Mouse (Mus musculus): Measurements from ENCODE around the gene Man1c1. TPM values are rescaled to one million over a fixed set of nuclear protein-coding genes. Genes with fewer than 3 reads are reported as not detected.

Man1c1 gene
- polyA plus RNA-seq, 2 experiments, result 5.1 to 9.1 TPM

DNA sequence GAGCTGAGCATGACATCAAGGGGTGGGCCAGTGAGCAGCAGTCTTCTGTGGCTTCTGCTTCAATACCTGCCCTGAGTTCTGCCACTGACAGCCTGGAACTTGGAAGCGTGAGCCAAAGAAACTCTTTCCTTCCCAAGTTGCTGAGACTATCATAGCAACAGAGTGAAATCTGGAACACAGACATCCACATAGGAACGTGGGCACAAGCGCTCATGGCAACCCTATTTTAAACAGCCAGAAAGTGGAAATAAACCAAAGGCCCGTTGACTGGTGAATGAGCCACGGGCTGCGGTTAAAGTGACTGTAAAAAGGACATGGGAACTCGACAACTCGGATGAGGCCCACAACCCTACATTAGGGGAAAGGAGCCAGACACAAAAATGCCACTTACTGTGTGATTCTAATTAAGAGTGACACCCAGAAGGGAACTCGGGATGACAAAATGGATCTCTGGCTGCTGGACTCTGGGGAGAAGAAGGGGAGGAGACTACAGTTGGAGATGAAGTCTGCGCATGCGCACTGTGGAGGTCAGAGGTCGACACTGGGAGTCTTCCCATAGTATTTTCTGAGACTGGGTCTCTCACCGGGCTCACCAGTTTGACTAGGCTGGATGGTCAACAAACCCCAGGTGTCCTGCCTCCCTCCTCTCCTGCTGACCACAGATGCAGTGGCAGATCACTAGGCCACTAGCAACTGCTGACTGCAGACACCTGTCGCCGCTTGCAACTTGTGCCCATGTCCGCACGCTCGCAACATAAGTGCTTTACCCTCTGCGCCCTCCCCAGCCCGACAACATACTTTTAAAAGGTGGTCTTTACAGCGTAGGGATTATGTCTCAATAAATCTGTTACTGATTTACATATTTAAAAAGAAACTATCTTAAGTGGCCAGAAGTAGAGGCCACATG is 58.8 kb downstream of the Man1c1 start:
- Histone ChIP-seq H3K27me3 (ENCODE audit: control insufficient read depth, insufficient read depth, low read length) (no peaks in the 10 kb centered on the region), H3K9ac (ENCODE audit: low read depth, low read length, severe bottlenecking) (no peak overlapping the region), H3K4me2 (replicated peaks; ENCODE audit: low read depth, low read length, severe bottlenecking) (no peak overlapping the region), H3K27ac (replicated peaks; ENCODE audit: low read depth, low read length) (no peak overlapping the region), H3K9me3 (ENCODE audit: control insufficient read depth, low read length) (no peaks in the 10 kb centered on the region), H3K36me3 (ENCODE audit: control insufficient read depth, insufficient read depth, low read length) (no peaks in the 10 kb centered on the region), H3K4me3 (replicated peaks; ENCODE audit: low read length) (no peak overlapping the region), H3K4me1 (ENCODE audit: control insufficient read depth, insufficient read depth, low read length) (no peaks in the 10 kb centered on the region)
- ATAC-seq (ENCODE audit: low FRiP score, low read depth), result no peak
- 85% methylated on average over 21 of the region's 21 CpGs for WGBS
- TF ChIP-seq POLR2A (IDR thresholded peaks at IDR 0.05; ENCODE audit: borderline replicate concordance, extremely low read depth, insufficient read depth, insufficient read length), result no peak
- DNase-seq (ENCODE audit: low spot score), result no peak

DNA sequence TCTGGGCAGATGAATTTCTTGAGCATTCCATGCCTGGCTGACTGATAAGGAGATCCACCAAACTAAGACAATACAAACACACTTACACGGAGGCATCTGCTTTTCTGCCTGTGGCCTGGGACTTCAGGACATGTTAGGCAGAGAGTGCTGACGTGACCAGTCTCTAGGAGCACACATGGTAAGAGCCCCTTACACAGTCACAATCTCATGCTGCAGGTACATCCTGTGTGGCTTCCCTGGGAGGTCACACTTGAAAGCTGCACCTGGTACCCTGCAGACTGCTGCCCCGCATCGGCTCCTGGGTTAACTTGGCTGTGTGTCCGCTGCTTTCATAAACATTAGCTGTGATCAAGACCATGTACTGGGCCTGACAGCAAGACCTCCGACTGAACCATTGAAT is 59.7 kb downstream of the Man1c1 start:
- 88% methylated on average over 6 of the region's 6 CpGs for WGBS
- DNase-seq (ENCODE audit: low spot score) (no peak), ATAC-seq (ENCODE audit: low FRiP score, low read depth) (no peak)
- Histone ChIP-seq H3K27me3 (ENCODE audit: control insufficient read depth, insufficient read depth, low read length) (no peaks in the 10 kb centered on the region), H3K9ac (ENCODE audit: low read depth, low read length, severe bottlenecking) (no peak overlapping the region), H3K4me1 (ENCODE audit: control insufficient read depth, insufficient read depth, low read length) (no peaks in the 10 kb centered on the region), H3K4me3 (replicated peaks; ENCODE audit: low read length) (no peak overlapping the region), H3K9me3 (ENCODE audit: control insufficient read depth, low read length) (no peaks in the 10 kb centered on the region), H3K27ac (replicated peaks; ENCODE audit: low read depth, low read length) (no peak overlapping the region), H3K36me3 (ENCODE audit: control insufficient read depth, insufficient read depth, low read length) (no peaks in the 10 kb centered on the region), H3K4me2 (replicated peaks; ENCODE audit: low read depth, low read length, severe bottlenecking) (no peak overlapping the region)
- TF ChIP-seq POLR2A (IDR thresholded peaks at IDR 0.05; ENCODE audit: borderline replicate concordance, extremely low read depth, insufficient read depth, insufficient read length), result no peak

DNA sequence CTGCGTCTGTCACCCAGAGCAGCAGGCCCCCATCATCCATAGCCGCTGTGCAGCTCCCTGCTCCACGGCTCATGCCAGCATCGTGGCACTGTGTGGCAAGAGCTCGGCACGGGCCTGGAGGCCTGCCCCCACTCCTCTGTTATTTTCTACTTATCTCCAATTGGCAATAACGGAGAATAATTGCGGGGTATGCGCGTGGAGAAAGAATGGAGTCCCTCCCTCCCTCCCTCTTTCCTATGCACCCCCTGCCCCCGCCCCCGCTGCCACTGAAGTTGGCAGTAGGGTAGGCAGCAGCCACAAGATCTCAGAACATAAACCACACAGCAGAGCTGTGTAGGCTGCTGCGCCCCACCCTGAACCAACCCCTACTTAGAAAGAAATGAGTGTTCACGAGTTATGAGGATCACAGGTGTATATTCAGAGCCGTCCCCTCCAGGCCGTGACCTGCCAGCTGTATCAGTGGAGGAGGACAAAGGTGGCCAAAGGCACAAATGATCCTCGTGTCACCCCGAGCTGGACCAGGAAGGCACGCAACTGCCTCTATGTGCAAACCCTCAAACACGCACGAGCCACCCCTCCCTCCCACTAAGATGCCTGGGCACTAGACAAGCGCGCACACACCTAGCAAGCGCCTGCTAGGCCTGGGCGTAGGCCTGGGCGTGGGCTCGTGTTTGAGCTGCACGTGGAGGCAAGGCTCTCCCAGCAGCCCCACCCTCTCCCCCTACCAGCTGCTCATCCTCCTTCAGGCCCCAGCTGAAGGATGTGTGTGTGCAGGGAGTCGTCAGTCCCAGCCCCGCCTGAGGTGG is 62.2 kb downstream of the Man1c1 start:
- TF ChIP-seq POLR2A (IDR thresholded peaks at IDR 0.05; ENCODE audit: borderline replicate concordance, extremely low read depth, insufficient read depth, insufficient read length), result no peak
- no peaks in the 10 kb centered on the region for H3K36me3 ChIP-seq (ENCODE audit: control insufficient read depth, insufficient read depth, low read length)
- ATAC-seq (ENCODE audit: low FRiP score, low read depth) (no peak), DNase-seq (ENCODE audit: low spot score) (no peak)
- H3K4me2 ChIP-seq (replicated peaks; ENCODE audit: low read depth, low read length, severe bottlenecking), result no peak overlapping the region
- no peak overlapping the region for H3K27ac ChIP-seq (replicated peaks; ENCODE audit: low read depth, low read length)
- H3K9ac ChIP-seq (ENCODE audit: low read depth, low read length, severe bottlenecking), result no peak overlapping the region; the same call in 1 of the 2 replicates
- whole genome bisulfite sequencing, result 73% methylated on average over 30 of the region's 30 CpGs
- H3K4me3 ChIP-seq (replicated peaks; ENCODE audit: low read length), result no peak overlapping the region
- no peaks in the 10 kb centered on the region for H3K4me1 ChIP-seq (ENCODE audit: control insufficient read depth, insufficient read depth, low read length)
- no peaks in the 10 kb centered on the region for H3K27me3 ChIP-seq (ENCODE audit: control insufficient read depth, insufficient read depth, low read length)
- no peaks in the 10 kb centered on the region for H3K9me3 ChIP-seq (ENCODE audit: control insufficient read depth, low read length)

DNA sequence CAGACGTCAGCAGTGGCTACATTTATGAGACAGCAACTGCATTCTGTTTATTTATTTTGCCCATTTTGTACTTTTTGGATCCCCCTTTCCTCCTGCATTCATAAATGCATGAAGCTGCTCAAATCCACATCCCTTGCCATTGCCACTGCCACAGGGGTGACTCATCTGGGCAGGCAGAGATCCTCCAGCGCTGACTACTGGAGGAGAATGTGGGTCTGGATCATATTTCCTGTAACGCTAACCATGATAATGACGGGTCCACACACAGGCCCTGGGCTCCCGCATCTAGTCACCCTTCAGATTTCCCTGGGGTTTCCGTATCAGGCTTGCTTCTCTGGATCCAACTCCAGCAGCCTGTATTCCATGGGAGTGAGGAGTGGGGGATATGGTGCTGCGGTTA is 64.8 kb downstream of the Man1c1 start:
- no peaks in the 10 kb centered on the region for H3K9me3 ChIP-seq (ENCODE audit: control insufficient read depth, low read length)
- no peak overlapping the region for H3K9ac ChIP-seq (ENCODE audit: low read depth, low read length, severe bottlenecking)
- no peaks in the 10 kb centered on the region for H3K36me3 ChIP-seq (ENCODE audit: control insufficient read depth, insufficient read depth, low read length)
- no peaks in the 10 kb centered on the region for H3K27me3 ChIP-seq (ENCODE audit: control insufficient read depth, insufficient read depth, low read length)
- WGBS, result 58% methylated on average over 7 of the region's 7 CpGs
- H3K4me1 ChIP-seq (ENCODE audit: control insufficient read depth, insufficient read depth, low read length), result no peaks in the 10 kb centered on the region
- no peak for TF ChIP-seq POLR2A (IDR thresholded peaks at IDR 0.05; ENCODE audit: borderline replicate concordance, extremely low read depth, insufficient read depth, insufficient read length)
- H3K4me2 ChIP-seq (replicated peaks; ENCODE audit: low read depth, low read length, severe bottlenecking), result no peak overlapping the region
- DNase-seq (ENCODE audit: low spot score) (no peak), ATAC-seq (ENCODE audit: low FRiP score, low read depth) (no peak)
- no peak overlapping the region for H3K4me3 ChIP-seq (replicated peaks; ENCODE audit: low read length)
- H3K27ac ChIP-seq (replicated peaks; ENCODE audit: low read depth, low read length), result no peak overlapping the region

DNA sequence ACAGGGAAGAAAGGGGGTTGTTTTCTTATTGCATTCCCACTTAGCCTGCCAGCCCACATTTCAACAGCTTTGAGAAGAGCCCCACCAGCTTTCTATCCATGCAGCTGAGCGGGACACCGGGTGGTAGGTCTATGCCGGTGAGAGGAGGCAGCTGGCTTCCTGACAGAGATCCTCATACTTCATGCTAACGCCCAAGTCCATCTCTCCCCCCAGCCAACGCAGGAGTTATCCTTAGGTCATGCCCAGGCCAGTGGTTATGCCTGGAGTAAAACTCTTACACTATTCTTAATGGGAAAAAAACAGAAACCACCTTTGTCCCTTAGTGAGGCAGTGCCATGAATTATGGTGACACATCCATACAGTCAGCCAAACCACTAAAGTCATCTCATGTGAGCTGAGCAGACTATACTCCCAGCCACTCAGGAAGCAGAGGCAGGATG is 66.0 kb downstream of the Man1c1 start:
- Histone ChIP-seq H3K27me3 (ENCODE audit: control insufficient read depth, insufficient read depth, low read length) (no peaks in the 10 kb centered on the region), H3K9ac (ENCODE audit: low read depth, low read length, severe bottlenecking) (no peak overlapping the region), H3K4me2 (replicated peaks; ENCODE audit: low read depth, low read length, severe bottlenecking) (no peak overlapping the region), H3K27ac (replicated peaks; ENCODE audit: low read depth, low read length) (no peak overlapping the region), H3K4me1 (ENCODE audit: control insufficient read depth, insufficient read depth, low read length) (peaks cover 4% of the 10 kb centered on the region; the same call in 1 of the 2 replicates), H3K9me3 (ENCODE audit: control insufficient read depth, low read length) (no peaks in the 10 kb centered on the region), H3K36me3 (ENCODE audit: control insufficient read depth, insufficient read depth, low read length) (no peaks in the 10 kb centered on the region), H3K4me3 (replicated peaks; ENCODE audit: low read length) (no peak overlapping the region)
- TF ChIP-seq POLR2A (IDR thresholded peaks at IDR 0.05; ENCODE audit: borderline replicate concordance, extremely low read depth, insufficient read depth, insufficient read length), result no peak
- no peak for DNase-seq (ENCODE audit: low spot score)
- no peak for ATAC-seq (ENCODE audit: low FRiP score, low read depth)
- 70% methylated on average over 5 of the region's 5 CpGs for WGBS

Measured in limb, embryonic 14.5 days (tissue).